ENCODE assay signal across 8 mouse cellular contexts in the genomic region with DNA sequence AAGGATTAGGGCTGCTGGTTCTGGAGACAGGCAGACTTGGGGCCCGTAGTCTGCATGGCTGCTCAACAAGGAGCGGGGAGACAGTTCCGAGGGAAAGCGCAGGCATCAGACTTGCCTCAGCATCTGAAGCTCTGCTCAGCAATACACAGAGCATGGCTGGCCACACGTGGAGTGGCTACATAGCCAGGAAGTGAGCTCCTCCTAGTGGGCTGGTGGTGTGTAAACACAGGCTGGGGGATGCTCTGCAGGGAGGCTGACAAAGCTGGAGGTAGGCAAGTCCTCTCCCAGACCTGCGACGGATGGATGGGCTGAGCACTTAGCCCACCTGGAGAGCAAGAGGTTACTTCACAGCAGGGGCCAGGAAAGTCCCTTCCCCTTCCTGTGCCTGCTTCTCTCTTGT. TPM values are rescaled to one million over a fixed set of nuclear protein-coding genes. Genes with fewer than 3 reads are reported as not detected.
DNase-seq lines count a peak whose midpoint lies in the region; ATAC-seq and TF ChIP-seq lines count a peak whose summit lies in the region.

No protein-coding gene starts in this region.

- H3K27ac ChIP-seq in forebrain, embryonic 10.5 days, result 0 out of 2 replicates have a peak overlapping the region, but pooled peaks have one; percentile 30
- H3K27ac ChIP-seq in forebrain, embryonic 15.5 days (replicated peaks), result no peak overlapping the region
- H3K27ac ChIP-seq in ES-Bruce4 (ENCODE audit: insufficient read depth, low read length), result no peak overlapping the region
- no peak overlapping the region for H3K27ac ChIP-seq in intestine, postnatal 0 days (ENCODE audit: low read depth, low read length)
- H3K27ac ChIP-seq in liver, embryonic 14.5 days, result no peak overlapping the region
- H3K27ac ChIP-seq in neural tube, embryonic 12.5 days, result no peak overlapping the region

- H3K4me1 ChIP-seq in forebrain, embryonic 10.5 days, result peaks cover 29% of the 10 kb centered on the region
- H3K4me1 ChIP-seq in forebrain, embryonic 15.5 days, result peaks cover 16% of the 10 kb centered on the region
- peaks cover 3% of the 10 kb centered on the region for H3K4me1 ChIP-seq in ES-Bruce4 (ENCODE audit: control insufficient read depth, insufficient read depth, low read length)
- 0 out of 2 replicates have a peak, but pooled peaks cover 3% of the 10 kb centered on the region for H3K4me1 ChIP-seq in intestine, postnatal 0 days (replicated peaks; ENCODE audit: control insufficient read depth, insufficient read depth, low read length)
- H3K4me1 ChIP-seq in liver, embryonic 14.5 days (replicated peaks; ENCODE audit: control insufficient read depth in 2 of 2, insufficient read depth in 2 of 2, low read length in 1 of 2), result no peaks in the 10 kb centered on the region
- H3K4me1 ChIP-seq in neural tube, embryonic 12.5 days, result peaks cover 7% of the 10 kb centered on the region

- H3K9me3 ChIP-seq in forebrain, embryonic 10.5 days, result no peaks in the 10 kb centered on the region
- no peaks in the 10 kb centered on the region for H3K9me3 ChIP-seq in forebrain, embryonic 15.5 days
- no peaks in the 10 kb centered on the region for H3K9me3 ChIP-seq in ES-Bruce4 (replicated peaks; ENCODE audit: control insufficient read depth, insufficient read depth, low read length, poor library complexity, severe bottlenecking)
- H3K9me3 ChIP-seq in intestine, postnatal 0 days (ENCODE audit: control insufficient read depth), result no peaks in the 10 kb centered on the region
- H3K9me3 ChIP-seq in liver, embryonic 14.5 days (ENCODE audit: control insufficient read depth, low read length), result no peaks in the 10 kb centered on the region
- no peaks in the 10 kb centered on the region for H3K9me3 ChIP-seq in neural tube, embryonic 12.5 days

- no peak for TF ChIP-seq EP300 in ES-Bruce4 (IDR thresholded peaks at IDR 0.05; ENCODE audit: insufficient read depth, low read depth, low read length)
- no peak for TF ChIP-seq EP300 in liver, embryonic 14.5 days (IDR thresholded peaks at IDR 0.05; ENCODE audit: low read depth)

- no peak overlapping the region for H3K4me3 ChIP-seq in forebrain, embryonic 10.5 days
- H3K4me3 ChIP-seq in forebrain, embryonic 15.5 days, result no peak overlapping the region
- no peak overlapping the region for H3K4me3 ChIP-seq in ES-Bruce4 (ENCODE audit: low read depth, low read length)
- no peak overlapping the region for H3K4me3 ChIP-seq in intestine, postnatal 0 days (ENCODE audit: low read depth, low read length)
- H3K4me3 ChIP-seq in liver, embryonic 14.5 days (ENCODE audit: insufficient read depth in 1 of 2, low read depth in 2 of 2, low read length in 2 of 2), result no peak overlapping the region
- no peak overlapping the region for H3K4me3 ChIP-seq in neural tube, embryonic 12.5 days

- H3K36me3 ChIP-seq in forebrain, embryonic 10.5 days (replicated peaks), result no peaks in the 10 kb centered on the region
- no peaks in the 10 kb centered on the region for H3K36me3 ChIP-seq in forebrain, embryonic 15.5 days
- no peaks in the 10 kb centered on the region for H3K36me3 ChIP-seq in ES-Bruce4 (ENCODE audit: control insufficient read depth, insufficient read depth, low read length, poor library complexity, severe bottlenecking)
- H3K36me3 ChIP-seq in intestine, postnatal 0 days (ENCODE audit: control insufficient read depth, insufficient read depth), result no peaks in the 10 kb centered on the region
- H3K36me3 ChIP-seq in liver, embryonic 14.5 days (replicated peaks; ENCODE audit: control insufficient read depth, insufficient read depth, low read depth), result no peaks in the 10 kb centered on the region
- no peaks in the 10 kb centered on the region for H3K36me3 ChIP-seq in neural tube, embryonic 12.5 days

- no peak overlapping the region for H3K4me2 ChIP-seq in forebrain, embryonic 15.5 days (replicated peaks)
- H3K4me2 ChIP-seq in intestine, postnatal 0 days (replicated peaks; ENCODE audit: low read depth), result no peak overlapping the region
- H3K4me2 ChIP-seq in liver, embryonic 14.5 days (ENCODE audit: low read depth), result no peak overlapping the region
- H3K4me2 ChIP-seq in neural tube, embryonic 12.5 days (replicated peaks), result 0 out of 2 replicates have a peak overlapping the region, but pooled peaks have one; percentile 4

- H3K9ac ChIP-seq in forebrain, embryonic 15.5 days (replicated peaks), result no peak overlapping the region
- no peak overlapping the region for H3K9ac ChIP-seq in ES-Bruce4 (ENCODE audit: low read depth, poor library complexity, severe bottlenecking)
- H3K9ac ChIP-seq in intestine, postnatal 0 days (ENCODE audit: low read depth, low read length), result no peak overlapping the region
- no peak overlapping the region for H3K9ac ChIP-seq in liver, embryonic 14.5 days (replicated peaks)
- H3K9ac ChIP-seq in neural tube, embryonic 12.5 days, result no peak overlapping the region

- TF ChIP-seq CTCF in ES-Bruce4 (IDR thresholded peaks at IDR 0.05; ENCODE audit: low read depth, low read length), result peak; percentile 55
- TF ChIP-seq CTCF in intestine, postnatal 0 days (IDR thresholded peaks at IDR 0.05; ENCODE audit: low read depth), result peak; percentile 79
- TF ChIP-seq CTCF in liver, embryonic 14.5 days (IDR thresholded peaks at IDR 0.05; ENCODE audit: low read depth), result peak; percentile 55

- no peak for TF ChIP-seq POLR2A in ES-Bruce4 (IDR thresholded peaks at IDR 0.05; ENCODE audit: insufficient read depth, low read length)

- no peak; the same call in 1 of the 2 replicates for ATAC-seq in forebrain, embryonic 15.5 days (replicated peaks)
- no peak for ATAC-seq in intestine, postnatal 0 days
- no peak for ATAC-seq in liver, embryonic 14.5 days (ENCODE audit: insufficient read depth)
- ATAC-seq in neural tube, embryonic 12.5 days (ENCODE audit: low FRiP score, low read depth), result no peak

- H3K27me3 ChIP-seq in forebrain, embryonic 10.5 days (ENCODE audit: poor library complexity, severe bottlenecking), result peaks cover 18% of the 10 kb centered on the region
- no peaks in the 10 kb centered on the region for H3K27me3 ChIP-seq in forebrain, embryonic 15.5 days
- H3K27me3 ChIP-seq in ES-Bruce4 (ENCODE audit: control insufficient read depth, insufficient read depth, low read length, poor library complexity, severe bottlenecking), result no peaks in the 10 kb centered on the region
- H3K27me3 ChIP-seq in intestine, postnatal 0 days (replicated peaks; ENCODE audit: control insufficient read depth, insufficient read depth, low read length), result 0 out of 2 replicates have a peak, but pooled peaks cover 3% of the 10 kb centered on the region
- no peaks in the 10 kb centered on the region for H3K27me3 ChIP-seq in liver, embryonic 14.5 days (ENCODE audit: control insufficient read depth, insufficient read depth, low read length)
- no peaks in the 10 kb centered on the region for H3K27me3 ChIP-seq in neural tube, embryonic 12.5 days (replicated peaks)

- 29% methylated on average over 7 of the region's 7 CpGs for WGBS in forebrain, embryonic 10.5 days
- 28% methylated on average over 7 of the region's 7 CpGs for WGBS in forebrain, embryonic 15.5 days
- 23% methylated on average over 7 of the region's 7 CpGs for WGBS in intestine, postnatal 0 days
- WGBS in liver, embryonic 14.5 days (ENCODE audit: insufficient replicate concordance), result 58% methylated on average over 7 of the region's 7 CpGs
- 23% methylated on average over 7 of the region's 7 CpGs for WGBS in neural tube, embryonic 12.5 days

- peak; percentile 50 for DNase-seq in forebrain, embryonic 10.5 days (ENCODE audit: extremely low spot score, low spot score)
- DNase-seq in embryo, embryonic 11 days, result peak; percentile 79
- no peak for DNase-seq in liver, embryonic 14.5 days (ENCODE audit: low read depth in 3 of 3, low spot score in 3 of 3)
- peak; percentile 29 for DNase-seq in yolk sac, embryonic 10.5 days (ENCODE audit: low spot score)

RNA-seq across cellular contexts. Expression of a gene that starts 31.3 kb away (rescaled TPM):
- 0.38 and 0.68 TPM in 2 replicates for polyA plus RNA-seq in forebrain, embryonic 10.5 days (2016; fragmentation: Nextera tagmentation; extraction: Ambion mirVana)
- polyA plus RNA-seq in forebrain, embryonic 15.5 days (2015; fragmentation: Nextera tagmentation; extraction: Ambion mirVana), result 0.33 and 0.60 TPM in 2 replicates
- 3.5 and 5.2 TPM in 2 replicates for polyA plus RNA-seq in ES-Bruce4 (2011; ENCODE audit: insufficient read depth, insufficient read length, low read depth, missing spikeins)
- polyA plus RNA-seq in intestine, postnatal 0 days (2015; fragmentation: Nextera tagmentation; extraction: Ambion mirVana), result 0.69 and 0.80 TPM in 2 replicates
- 3.1 and 3.9 TPM in 2 replicates for polyA plus RNA-seq in liver, embryonic 14.5 days (2012; rRNA removed)
- 1.3 and 1.8 TPM in 2 replicates for polyA plus RNA-seq in liver, embryonic 14.5 days (2014; fragmentation: Nextera tagmentation; extraction: Ambion mirVana)
- polyA plus RNA-seq in neural tube, embryonic 12.5 days (2016; fragmentation: Nextera tagmentation; extraction: Ambion mirVana), result 0.74 and 0.78 TPM in 2 replicates

RNA-seq across cellular contexts. Expression of a gene that starts 44.2 kb away (rescaled TPM):
- polyA plus RNA-seq in forebrain, embryonic 10.5 days (2016; fragmentation: Nextera tagmentation; extraction: Ambion mirVana), result 510 and 526 TPM in 2 replicates
- 511 and 552 TPM in 2 replicates for polyA plus RNA-seq in forebrain, embryonic 15.5 days (2015; fragmentation: Nextera tagmentation; extraction: Ambion mirVana)
- 91.2 and 96.4 TPM in 2 replicates for polyA plus RNA-seq in ES-Bruce4 (2011; ENCODE audit: insufficient read depth, insufficient read length, low read depth, missing spikeins)
- polyA plus RNA-seq in intestine, postnatal 0 days (2015; fragmentation: Nextera tagmentation; extraction: Ambion mirVana), result 213 and 230 TPM in 2 replicates
- polyA plus RNA-seq in liver, embryonic 14.5 days (2012; rRNA removed), result 14.2 and 15.3 TPM in 2 replicates
- polyA plus RNA-seq in liver, embryonic 14.5 days (2014; fragmentation: Nextera tagmentation; extraction: Ambion mirVana), result 22.4 and 28.7 TPM in 2 replicates
- polyA plus RNA-seq in neural tube, embryonic 12.5 days (2016; fragmentation: Nextera tagmentation; extraction: Ambion mirVana), result 514 and 516 TPM in 2 replicates

Comparison
In these comparisons a context has a peak if more than half of its experiments do, and no peak if none do; other contexts are left out.
1. DNase-seq: peak in forebrain, embryonic 10.5 days (single experiment), embryo, embryonic 11 days (single experiment) and yolk sac, embryonic 10.5 days (single experiment); none in liver, embryonic 14.5 days (0 of 3).
2. Peak in every context shown above with its lines, with median percentiles within 50 percentile points of each other: CTCF ChIP-seq.